Mouse (Mus musculus) layer of hippocampus, adult 11-12 months (tissue): ENCODE results near the gene Tph1.

Experiments used
- DNase-seq: peaks from one replicate; pipeline ENCODE4 v3.0.0; 2022; ENCODE audit warnings: low spot score

Tph1 gene

DNA sequence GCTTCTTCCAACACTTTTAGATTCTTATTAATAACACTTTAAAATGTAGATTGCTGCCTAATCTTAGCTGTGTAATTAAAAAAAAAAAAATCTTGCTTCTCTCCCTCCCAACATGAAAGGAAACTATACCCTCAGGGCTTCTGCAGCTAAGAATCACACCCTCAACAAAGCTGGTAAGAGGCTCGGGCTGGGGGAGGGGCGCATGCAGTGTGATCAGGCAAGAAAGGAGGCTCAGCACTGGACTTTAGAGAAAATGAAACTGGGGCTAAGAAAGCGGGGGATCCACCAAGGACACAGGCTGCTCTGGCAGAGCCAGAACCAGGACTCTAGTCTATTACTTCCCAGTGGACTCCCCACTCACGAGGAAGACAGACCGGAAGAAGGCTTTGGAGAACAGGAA is 71.2 kb downstream of the Tph1 start:
- no peak for DNase-seq

- DNase-seq, result no peak
Observed at GRCm38 (mm10) chr7:46597006-46597405, 75.3 kb downstream of the Tph1 start.
